Mouse (Mus musculus) liver, postnatal 0 days (tissue): ENCODE data around the gene Tas2r137. TPM values are rescaled to one million over a fixed set of nuclear protein-coding genes. Genes with fewer than 3 reads are reported as not detected.

Experiments
- ATAC-seq: fragments of 200-750 bp; cut with Nextera tagmentation; 2 replicates; pipeline ENCODE4 v1.8.0; 2017; ENCODE audit warnings: mild to moderate bottlenecking, moderate library complexity
- DNase-seq: peaks from one replicate; pipeline ENCODE4 v3.0.0-alpha.2; 2016
- H3K27ac ChIP-seq: fragments of 300-500 bp; sonication (generic); 2 replicates; pipeline ENCODE4 v1.5.1; 2014; ENCODE audit warnings: antibody characterized with exemption, moderate library complexity, mild to moderate bottlenecking, low read depth
- H3K27me3 ChIP-seq: fragments of 300-500 bp; sonication (generic); 2 replicates; pipeline ENCODE4 v1.6.1; 2014; ENCODE audit warnings: low read length, control low read depth, mixed read lengths; ENCODE audit not compliant: insufficient read depth
- H3K36me3 ChIP-seq: fragments of 300-500 bp; sonication (generic); replicated peaks from 2 replicates; pipeline ENCODE4 v1.6.1; 2014; ENCODE audit warnings: mild to moderate bottlenecking, control low read depth, low read length, moderate library complexity, mixed read lengths; ENCODE audit not compliant: insufficient read depth
- H3K4me1 ChIP-seq: fragments of 300-500 bp; sonication (generic); 2 replicates; pipeline ENCODE4 v1.6.1; 2014; ENCODE audit warnings: antibody characterized with exemption, mild to moderate bottlenecking, control low read depth; ENCODE audit not compliant: insufficient read depth
- H3K4me2 ChIP-seq: fragments of 300-500 bp; sonication (generic); 2 replicates; pipeline ENCODE4 v1.6.1; 2014; ENCODE audit warnings: low read depth, mild to moderate bottlenecking, low read length, moderate library complexity, mixed read lengths
- H3K4me3 ChIP-seq: fragments of 300-500 bp; sonication (generic); 2 replicates; pipeline ENCODE4 v1.5.1; 2014; ENCODE audit warnings: low read depth, low read length
- H3K9ac ChIP-seq: fragments of 300-500 bp; sonication (generic); replicated peaks from 2 replicates; pipeline ENCODE4 v1.6.1; 2014; ENCODE audit warnings: mild to moderate bottlenecking, moderate library complexity
- H3K9me3 ChIP-seq: fragments of 300-500 bp; sonication (generic); 2 replicates; pipeline ENCODE4 v1.6.1; 2016; ENCODE audit warnings: mild to moderate bottlenecking, control low read depth, low read length, mixed read lengths
- CTCF ChIP-seq: sonication (generic); IDR thresholded peaks from 2 replicates; pipeline ENCODE4 v1.5.1; 2016; ENCODE audit warnings: antibody characterized with exemption, low read depth
- EP300 ChIP-seq: IDR thresholded peaks from 2 replicates; pipeline ENCODE4 v1.6.1; 2016; ENCODE audit warnings: antibody characterized with exemption, low read depth, mild to moderate bottlenecking
- WGBS: fragments of 180-500 bp; shearing (Covaris S2); extraction: QIAGEN DNeasy Blood & Tissue Kit; methylation state at CpG from one replicate; pipeline ENCODE4 v1.1.7; 2014; ENCODE audit not compliant: insufficient replicate concordance; 5-methylcytosine and 5-hydroxymethylcytosine counted together
- polyA plus RNA-seq: library from polyadenylated mRNA; unstranded; fragments of >200 nt; fragmentation: Nextera tagmentation; extraction: Ambion mirVana; gene quantifications from 2 replicates; pipeline ENCODE4 v1.2.1, GENCODE M21; 2015

The Tas2r137 gene
- not detected in 2 replicates for polyA plus RNA-seq

- no peak within 1 kb of the TSS for H3K4me2 ChIP-seq
- H3K27ac ChIP-seq = no peak within 1 kb of the TSS
- H3K9me3 ChIP-seq = no peaks in the 10 kb centered on the region
- DNase-seq (no peak), ATAC-seq (no peak)
- H3K4me1 ChIP-seq = no peaks in the 10 kb centered on the region
- H3K27me3 ChIP-seq = no peaks in the 10 kb centered on the region
- H3K9ac ChIP-seq = no peak within 1 kb of the TSS
- H3K36me3 ChIP-seq = 0 out of 2 replicates have a peak, but pooled peaks cover 2% of the 10 kb centered on the region
- no peak within 1 kb of the TSS for H3K4me3 ChIP-seq
- TF ChIP-seq CTCF (no peak), EP300 (no peak)
Observed at GRCm38 (mm10) chr6:40490933-40491332, at the start of gene Tas2r137. Gene Tas2r137, plus strand, starts transcription at chr6:40491233.

GRCm38 (mm10) chr6:40441276-40441675, 49.8 kb upstream of the Tas2r137 start:
- WGBS = 68% methylated on average over 3 of the region's 3 CpGs
- Histone ChIP-seq H3K27me3 (0 out of 2 replicates have a peak, but pooled peaks cover 7% of the 10 kb centered on the region), H3K9me3 (no peaks in the 10 kb centered on the region), H3K4me2 (no peak overlapping the region), H3K36me3 (no peaks in the 10 kb centered on the region), H3K4me3 (no peak overlapping the region), H3K9ac (no peak overlapping the region), H3K27ac (no peak overlapping the region), H3K4me1 (peaks cover 6% of the 10 kb centered on the region; the same call in 1 of the 2 replicates)
- DNase-seq = no peak
- no peak for TF ChIP-seq CTCF
- TF ChIP-seq EP300 = no peak
- no peak for ATAC-seq

GRCm38 (mm10) chr6:40441755-40442154, 49.3 kb upstream of the Tas2r137 start:
- H3K4me3 ChIP-seq = no peak overlapping the region
- TF ChIP-seq EP300 = no peak
- TF ChIP-seq CTCF = peak; percentile 41
- H3K4me2 ChIP-seq = no peak overlapping the region
- H3K36me3 ChIP-seq = no peaks in the 10 kb centered on the region
- DNase-seq (no peak), ATAC-seq (no peak)
- no peaks in the 10 kb centered on the region for H3K9me3 ChIP-seq
- WGBS = 31% methylated on average over 3 of the region's 3 CpGs
- H3K27ac ChIP-seq = no peak overlapping the region
- no peak overlapping the region for H3K9ac ChIP-seq
- 0 out of 2 replicates have a peak, but pooled peaks cover 7% of the 10 kb centered on the region for H3K27me3 ChIP-seq
- H3K4me1 ChIP-seq = peaks cover 3% of the 10 kb centered on the region; the same call in 1 of the 2 replicates

GRCm38 (mm10) chr6:40443281-40443928, 47.6 kb upstream of the Tas2r137 start:
- 0 out of 2 replicates have a peak, but pooled peaks cover 4% of the 10 kb centered on the region for H3K27me3 ChIP-seq
- H3K9me3 ChIP-seq = no peaks in the 10 kb centered on the region
- H3K27ac ChIP-seq = no peak overlapping the region
- no peak for ATAC-seq
- no peak overlapping the region for H3K4me3 ChIP-seq
- no peak overlapping the region for H3K9ac ChIP-seq
- TF ChIP-seq CTCF (no peak), EP300 (no peak)
- no peak overlapping the region for H3K4me2 ChIP-seq
- 25% methylated on average over 10 of the region's 10 CpGs for WGBS
- peaks cover 3% of the 10 kb centered on the region; the same call in 1 of the 2 replicates for H3K4me1 ChIP-seq
- no peaks in the 10 kb centered on the region for H3K36me3 ChIP-seq
- DNase-seq = no peak

GRCm38 (mm10) chr6:40448626-40449025, 42.4 kb upstream of the Tas2r137 start:
- TF ChIP-seq CTCF (no peak), EP300 (no peak)
- DNase-seq (no peak), ATAC-seq (no peak)
- Histone ChIP-seq H3K4me1 (no peaks in the 10 kb centered on the region), H3K9ac (no peak overlapping the region), H3K27ac (no peak overlapping the region), H3K4me2 (no peak overlapping the region), H3K9me3 (no peaks in the 10 kb centered on the region), H3K4me3 (no peak overlapping the region), H3K36me3 (no peaks in the 10 kb centered on the region), H3K27me3 (no peaks in the 10 kb centered on the region)

GRCm38 (mm10) chr6:40454436-40455041, 36.5 kb upstream of the Tas2r137 start:
- TF ChIP-seq EP300 (no peak), CTCF (peak; percentile 69)
- no peak overlapping the region for H3K4me2 ChIP-seq
- ATAC-seq (no peak), DNase-seq (no peak)
- no peaks in the 10 kb centered on the region for H3K9me3 ChIP-seq
- 21% methylated on average over 7 of the region's 7 CpGs for WGBS
- no peaks in the 10 kb centered on the region for H3K27me3 ChIP-seq
- H3K27ac ChIP-seq = no peak overlapping the region
- no peak overlapping the region for H3K9ac ChIP-seq
- H3K36me3 ChIP-seq = no peaks in the 10 kb centered on the region
- no peaks in the 10 kb centered on the region for H3K4me1 ChIP-seq
- no peak overlapping the region for H3K4me3 ChIP-seq
